Mouse (Mus musculus) limb, embryonic 11.5 days (tissue): ENCODE data around the gene Cenpa. TPM values are rescaled to one million over a fixed set of nuclear protein-coding genes. Genes with fewer than 3 reads are reported as not detected.

ENCODE experiments used
- microRNA-seq: library from miRNA; unstranded; fragments of <30 nt; microRNA quantifications from one replicate; pipeline ENCODE4, GENCODE M21; 2016
- polyA plus RNA-seq: library from polyadenylated mRNA; unstranded; fragments of >200 nt; fragmentation: Nextera tagmentation; extraction: Ambion mirVana; gene quantifications from 2 replicates; pipeline ENCODE4 v1.2.1, GENCODE M21; 2014

Gene Cenpa
- polyA plus RNA-seq, 1 experiment from 2014 or later, result 533 TPM

Small RNA genes within 50 kb of the gene (microRNA-seq; reads per million reads assigned to microRNA genes)
- gene Mir5625, result not detected

Other genes with a start within 250 kb of the Cenpa start
- gene Otof, start 204.8 kb upstream of the Cenpa start, polyA plus RNA-seq, result 0.07 TPM in 1 of 2 replicates, not detected in the other
- gene 1700001C02Rik, start 200.7 kb upstream of the Cenpa start, polyA plus RNA-seq, result not detected in 2 replicates
- not detected in 2 replicates for gene Cib4, start 120.9 kb upstream of the Cenpa start, polyA plus RNA-seq
- 0.12 and 0.41 TPM in 2 replicates for gene Kcnk3, start 78.6 kb upstream of the Cenpa start, polyA plus RNA-seq
- 20.2 and 21.6 TPM in 2 replicates for gene Slc35f6, start 18.8 kb upstream of the Cenpa start, polyA plus RNA-seq
- 3.9 and 5.4 TPM in 2 replicates for gene Dpysl5, start 44.8 kb downstream of the Cenpa start, polyA plus RNA-seq
- gene Mapre3, start 147.9 kb downstream of the Cenpa start, polyA plus RNA-seq, result 16.8 and 18.0 TPM in 2 replicates
- 49.3 and 50.9 TPM in 2 replicates for gene Tmem214, start 201.2 kb downstream of the Cenpa start, polyA plus RNA-seq
- gene Agbl5, start 221.9 kb downstream of the Cenpa start, polyA plus RNA-seq, result 33.0 and 35.7 TPM in 2 replicates
- 384 and 395 TPM in 2 replicates for gene Ost4, start 241.0 kb downstream of the Cenpa start, polyA plus RNA-seq
- gene Emilin1, start 246.6 kb downstream of the Cenpa start, polyA plus RNA-seq, result 117 and 122 TPM in 2 replicates